Mouse (Mus musculus) erythroblast, embryonic 14.5 days (primary cell): ENCODE results near the gene Gm5741. TPM values are rescaled to one million over a fixed set of nuclear protein-coding genes. Genes with fewer than 3 reads are reported as not detected.

ENCODE experiments used
- H3K27me3 ChIP-seq: 2 replicates; pipeline ENCODE4 v1.6.1; 2012; ENCODE audit warnings: inconsistent platforms; ENCODE audit not compliant: control insufficient read depth
- H3K36me3 ChIP-seq: 2 replicates; pipeline ENCODE4 v1.6.1; 2012; ENCODE audit warnings: mild to moderate bottlenecking, inconsistent platforms; ENCODE audit not compliant: control insufficient read depth
- H3K4me1 ChIP-seq: 2 replicates; pipeline ENCODE4 v1.6.1; 2012; ENCODE audit warnings: inconsistent platforms; ENCODE audit not compliant: control insufficient read depth
- H3K4me3 ChIP-seq: replicated peaks from 2 replicates; pipeline ENCODE3; 2012; ENCODE audit warnings: moderate library complexity, mild to moderate bottlenecking, inconsistent platforms
- H3K9me3 ChIP-seq: 2 replicates; pipeline ENCODE4 v1.6.1; 2012; ENCODE audit warnings: low read length, inconsistent platforms, mixed read lengths; ENCODE audit not compliant: control insufficient read depth
- GATA1 ChIP-seq: IDR thresholded peaks from 2 replicates; pipeline ENCODE4 v1.6.1; 2012; ENCODE audit warnings: low read length, inconsistent platforms, mixed read lengths
- TAL1 ChIP-seq: IDR thresholded peaks from 3 replicates; pipeline ENCODE4 v1.6.1; 2012; ENCODE audit warnings: low read length, inconsistent platforms, mixed read lengths
- polyA plus RNA-seq: library from polyadenylated mRNA; stranded (reverse); fragments of >175 nt; gene quantifications from 2 replicates; pipeline ENCODE4 v1.2.3, GENCODE M21; 2012

The Gm5741 gene
- 0.37 TPM in 1 of 2 replicates, not detected in the other for polyA plus RNA-seq

GRCm38 (mm10) chr8:85067982-85068381, at the start of gene Gm5741:
Gene Gm5741 (minus strand): TSS chr8:85067982.
- peaks cover 19% of the 10 kb centered on the region for H3K4me1 ChIP-seq
- H3K36me3 ChIP-seq: peaks cover 19% of the 10 kb centered on the region
- no peak within 1 kb of the TSS for H3K4me3 ChIP-seq
- H3K9me3 ChIP-seq: no peaks in the 10 kb centered on the region
- H3K27me3 ChIP-seq: no peaks in the 10 kb centered on the region
- no peak for TF ChIP-seq GATA1
- no peak for TF ChIP-seq TAL1

- no peak overlapping the region for H3K4me3 ChIP-seq
- H3K36me3 ChIP-seq: no peaks in the 10 kb centered on the region
- peaks cover 3% of the 10 kb centered on the region; the same call in 1 of the 2 replicates for H3K4me1 ChIP-seq
- peaks cover 14% of the 10 kb centered on the region for H3K27me3 ChIP-seq
- TF ChIP-seq TAL1 (no peak), GATA1 (no peak)
- no peaks in the 10 kb centered on the region for H3K9me3 ChIP-seq
Observed at GRCm38 (mm10) chr8:85116984-85117383, 49.2 kb upstream of the Gm5741 start.

- peaks cover 3% of the 10 kb centered on the region; the same call in 1 of the 2 replicates for H3K4me1 ChIP-seq
- no peak overlapping the region for H3K4me3 ChIP-seq
- TF ChIP-seq GATA1 (no peak), TAL1 (no peak)
- H3K36me3 ChIP-seq: no peaks in the 10 kb centered on the region
- peaks cover 13% of the 10 kb centered on the region for H3K27me3 ChIP-seq
- no peaks in the 10 kb centered on the region for H3K9me3 ChIP-seq
Observed at GRCm38 (mm10) chr8:85115501-85115900, 47.7 kb upstream of the Gm5741 start.

- no peak overlapping the region for H3K4me3 ChIP-seq
- no peaks in the 10 kb centered on the region for H3K9me3 ChIP-seq
- H3K4me1 ChIP-seq: no peaks in the 10 kb centered on the region
- no peak for TF ChIP-seq GATA1
- TF ChIP-seq TAL1: no peak
- H3K27me3 ChIP-seq: no peaks in the 10 kb centered on the region
- no peaks in the 10 kb centered on the region; the same call in 1 of the 2 replicates for H3K36me3 ChIP-seq
Observed at GRCm38 (mm10) chr8:85113241-85113640, 45.5 kb upstream of the Gm5741 start.

GRCm38 (mm10) chr8:85100076-85100665, 32.4 kb upstream of the Gm5741 start:
- Histone ChIP-seq H3K36me3 (peaks cover 26% of the 10 kb centered on the region), H3K4me1 (no peaks in the 10 kb centered on the region)
- no peak for TF ChIP-seq TAL1
- TF ChIP-seq GATA1: no peak

GRCm38 (mm10) chr8:85096850-85097249, 29.1 kb upstream of the Gm5741 start:
- Histone ChIP-seq H3K36me3 (peaks cover 39% of the 10 kb centered on the region), H3K4me3 (no peak overlapping the region), H3K27me3 (no peaks in the 10 kb centered on the region), H3K9me3 (peaks cover 4% of the 10 kb centered on the region), H3K4me1 (peaks cover under 1% of the 10 kb centered on the region; the same call in 1 of the 2 replicates)
- TF ChIP-seq GATA1: no peak
- TF ChIP-seq TAL1: no peak

More at GRCm38 (mm10) chr8:85100076-85100665, 32.4 kb upstream of the Gm5741 start:
- Histone ChIP-seq H3K9me3 (peaks cover 4% of the 10 kb centered on the region), H3K27me3 (no peaks in the 10 kb centered on the region), H3K4me3 (no peak overlapping the region)

- TF ChIP-seq TAL1: no peak
- TF ChIP-seq GATA1: no peak
- peaks cover 7% of the 10 kb centered on the region for H3K4me1 ChIP-seq
- H3K27me3 ChIP-seq: no peaks in the 10 kb centered on the region
- peaks cover 44% of the 10 kb centered on the region for H3K36me3 ChIP-seq
- H3K4me3 ChIP-seq: no peak overlapping the region
- no peaks in the 10 kb centered on the region for H3K9me3 ChIP-seq
Observed at GRCm38 (mm10) chr8:85096196-85096595, 28.4 kb upstream of the Gm5741 start.

GRCm38 (mm10) chr8:85095566-85095965, 27.8 kb upstream of the Gm5741 start:
- peaks cover 49% of the 10 kb centered on the region for H3K36me3 ChIP-seq
- no peaks in the 10 kb centered on the region for H3K9me3 ChIP-seq
- no peak for TF ChIP-seq GATA1
- no peak for TF ChIP-seq TAL1
- H3K27me3 ChIP-seq: no peaks in the 10 kb centered on the region
- peaks cover 9% of the 10 kb centered on the region for H3K4me1 ChIP-seq
- no peak overlapping the region for H3K4me3 ChIP-seq

- TF ChIP-seq TAL1: no peak
- TF ChIP-seq GATA1: no peak
- Histone ChIP-seq H3K4me3 (no peak overlapping the region), H3K4me1 (peaks cover 9% of the 10 kb centered on the region), H3K27me3 (no peaks in the 10 kb centered on the region), H3K9me3 (no peaks in the 10 kb centered on the region), H3K36me3 (peaks cover 49% of the 10 kb centered on the region)
Observed at GRCm38 (mm10) chr8:85095051-85095450, 27.3 kb upstream of the Gm5741 start.
